Mouse (Mus musculus) spleen, adult 2 months (tissue): Measurements from ENCODE around the gene Clec2h.

ENCODE experiments used
- CTCF ChIP-seq: fragments of 200-500 bp; IDR thresholded peaks from 2 replicates; pipeline ENCODE4 v1.5.1; 2011; ENCODE audit warnings: mild to moderate bottlenecking, inconsistent platforms; ENCODE audit not compliant: insufficient read depth, insufficient read length, insufficient replicate concordance; ENCODE audit errors: extremely low read depth
- POLR2A ChIP-seq: fragments of 200-500 bp; IDR thresholded peaks from 2 replicates; pipeline ENCODE4 v1.6.1; 2011; ENCODE audit warnings: low read depth, low read length, inconsistent platforms

DNA sequence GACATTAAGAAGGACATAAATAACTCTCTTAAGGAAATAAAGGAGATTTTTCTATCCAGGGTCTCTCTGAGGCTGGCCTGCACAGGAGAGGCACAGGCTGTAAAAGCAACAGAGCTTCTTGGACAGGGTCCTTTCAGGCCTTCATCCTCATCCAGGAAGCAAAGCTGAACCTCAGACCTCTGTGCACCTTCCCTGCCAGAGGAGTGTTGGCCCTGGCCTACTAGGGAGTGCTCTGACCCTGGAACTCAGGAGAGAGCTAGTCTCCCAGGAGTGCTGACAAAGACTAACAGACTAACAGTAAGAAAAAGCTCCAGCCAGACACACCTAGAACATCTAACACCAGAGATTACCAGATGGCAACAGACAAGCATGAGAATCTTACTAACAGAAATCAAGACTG lies 17.4 kb downstream of the Clec2h start:
- TF ChIP-seq CTCF (no peak), POLR2A (no peak)
